Mouse (Mus musculus): ENCODE measurements around the gene Sphk2. TPM values are rescaled to one million over a fixed set of nuclear protein-coding genes. Genes with fewer than 3 reads are reported as not detected.

Gene Sphk2
- polyA plus RNA-seq (2014; fragmentation: Illumina TruSeq; extraction: RNeasy Lipid Tissue Mini Kit (QIAGEN cat#74804); ENCODE audit: low replicate concordance): 1.3 TPM

DNA sequence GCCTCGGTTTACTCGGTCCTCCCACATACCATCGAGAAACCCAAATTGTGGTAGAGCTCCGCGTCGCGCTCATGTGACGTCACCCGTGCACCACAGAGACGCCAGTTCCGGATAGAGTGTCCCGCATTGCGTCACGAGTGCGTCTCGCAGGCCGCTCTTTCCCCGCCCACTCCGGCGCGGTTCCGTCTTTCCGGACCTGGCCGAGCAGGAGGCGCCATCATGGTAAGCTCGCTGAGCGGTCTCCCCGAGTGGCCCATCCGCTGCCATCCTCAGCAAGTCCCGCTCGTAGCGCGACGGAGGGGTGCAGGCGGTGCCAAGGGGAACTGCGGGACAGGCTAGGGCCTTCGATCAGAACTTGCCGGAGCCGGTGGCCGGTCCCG is at the start of gene Sphk2:
TSS of gene Sphk2 (minus strand) at position 85 of the 380 bp plus-strand sequence.

DNA sequence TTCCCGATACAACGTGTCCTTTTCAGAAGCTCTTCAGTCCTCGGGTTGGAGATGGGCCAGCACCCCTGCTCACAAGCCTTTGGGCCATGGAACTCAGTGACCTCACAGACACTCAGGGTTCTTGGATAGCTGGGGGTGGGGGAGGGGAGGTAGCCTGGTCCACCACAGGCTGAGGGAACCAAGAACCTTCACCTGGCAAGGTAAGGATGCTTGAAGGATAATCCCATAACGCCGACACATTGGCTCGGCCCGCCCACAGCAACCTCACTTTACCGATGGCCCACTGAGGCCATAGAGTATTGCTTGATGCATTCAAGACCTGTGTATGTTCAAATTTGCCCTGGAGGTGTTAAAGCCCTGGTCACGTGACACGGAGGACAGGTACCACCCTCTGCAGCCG is 7.9 kb upstream of the Sphk2 start, which contains the start of gene Spaca4:
TSS of gene Spaca4 (minus strand) at position 101 of the 400 bp plus-strand sequence.

DNA sequence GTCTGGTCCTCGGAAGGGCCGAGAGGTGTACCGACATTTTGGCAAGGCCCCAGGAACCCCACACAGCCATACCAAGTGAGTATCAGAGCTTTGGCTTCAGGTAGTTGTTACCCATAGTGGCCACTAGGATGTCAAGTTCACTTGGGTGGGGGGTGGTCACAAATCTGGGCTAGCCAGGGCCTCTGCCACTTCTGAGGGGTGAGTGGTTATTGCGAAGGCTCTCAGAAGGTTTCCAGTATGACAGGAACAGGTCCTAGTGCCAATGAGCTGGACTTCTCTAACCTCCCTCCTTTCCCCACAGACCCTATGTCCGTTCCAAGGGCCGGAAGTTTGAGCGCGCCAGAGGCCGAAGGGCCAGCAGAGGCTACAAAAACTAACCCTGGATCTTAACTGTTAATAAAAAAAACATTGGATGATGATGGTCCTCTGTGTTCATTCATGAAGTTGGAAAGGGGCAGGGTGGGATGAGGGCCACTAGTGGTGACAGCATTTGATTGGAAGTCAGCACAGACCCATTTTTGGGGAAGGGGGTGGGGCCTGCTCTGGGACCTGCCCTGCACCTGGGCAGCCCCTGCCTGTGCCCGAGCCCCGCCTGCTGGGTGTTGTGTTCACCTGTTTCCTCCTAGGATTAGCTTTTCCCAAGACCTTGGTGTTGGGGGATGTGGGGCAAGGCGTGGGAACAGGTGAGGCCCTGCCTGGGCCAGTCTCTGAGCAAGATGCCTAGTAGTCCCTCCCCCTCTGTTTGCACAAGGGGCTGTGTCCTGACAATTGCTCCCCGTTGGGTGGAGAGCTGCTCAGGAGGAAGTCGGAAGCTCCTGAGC is 2.8 kb upstream of the Sphk2 start, which contains the start of gene Fam83e:
TSS of gene Fam83e (plus strand) at position 800 of the 821 bp plus-strand sequence.

GRCm38 (mm10) chr7:45715090-45715708 is 2.6 kb downstream of the Sphk2 start, which contains the start of gene Rpl18:
Rpl18 (plus strand) TSS chr7:45715457.

GRCm38 (mm10) chr7:45704730-45705442 is 12.9 kb downstream of the Sphk2 start, which contains the start of gene Dbp:
Dbp (plus strand) TSS chr7:45705088.

GRCm38 (mm10) chr7:45699523-45700141 is 18.2 kb downstream of the Sphk2 start, which contains the start of gene Car11:
Car11 (plus strand) TSS chr7:45699843.

GRCm38 (mm10) chr7:45693921-45694591 is 23.7 kb downstream of the Sphk2 start, which contains the start of gene Sec1:
Sec1 (minus strand) TSS chr7:45694402.

GRCm38 (mm10) chr7:45683396-45684050 is 34.3 kb downstream of the Sphk2 start, which contains the start of gene Ntn5:
Ntn5 (plus strand) TSS chr7:45684022.

DNA sequence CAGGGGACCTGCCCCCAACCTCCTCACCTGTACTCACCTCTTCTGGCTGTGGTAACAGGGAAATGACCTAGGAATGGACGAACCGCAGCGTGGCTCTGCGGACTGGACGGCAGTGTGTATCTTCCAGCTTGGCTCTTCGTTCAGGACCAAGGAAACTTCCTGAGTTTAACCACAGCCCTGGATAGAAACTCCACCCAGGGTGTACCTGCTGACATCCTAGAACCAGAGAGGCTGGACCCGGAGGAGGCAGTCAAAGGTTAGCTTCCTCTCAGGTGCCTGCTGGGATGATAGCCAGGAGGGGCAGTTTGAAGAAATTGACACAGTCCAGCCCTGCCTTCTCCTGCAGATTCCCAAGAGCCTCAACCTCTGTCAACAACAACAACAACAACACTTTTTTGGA is 51.6 kb downstream of the Sphk2 start, which contains the start of gene Fut2:
TSS of gene Fut2 (minus strand) at position 234 of the 400 bp plus-strand sequence.

Other genes starting within 250 kb of the Sphk2 start
- not detected for gene Tulp2, start 236.1 kb downstream of the Sphk2 start, polyA plus RNA-seq (2014; fragmentation: Illumina TruSeq; extraction: RNeasy Lipid Tissue Mini Kit (QIAGEN cat#74804); ENCODE audit: low replicate concordance)
- not detected for gene Gm45808, start 231.2 kb downstream of the Sphk2 start, polyA plus RNA-seq (2014; fragmentation: Illumina TruSeq; extraction: RNeasy Lipid Tissue Mini Kit (QIAGEN cat#74804); ENCODE audit: low replicate concordance)
- 1.6 TPM for gene Dhdh, start 229.2 kb downstream of the Sphk2 start, polyA plus RNA-seq (2014; fragmentation: Illumina TruSeq; extraction: RNeasy Lipid Tissue Mini Kit (QIAGEN cat#74804); ENCODE audit: low replicate concordance)
- gene Nucb1, start 207.6 kb downstream of the Sphk2 start, polyA plus RNA-seq (2014; fragmentation: Illumina TruSeq; extraction: RNeasy Lipid Tissue Mini Kit (QIAGEN cat#74804); ENCODE audit: low replicate concordance): 48.1 TPM
- gene Ppp1r15a, start 191.7 kb downstream of the Sphk2 start, polyA plus RNA-seq (2014; fragmentation: Illumina TruSeq; extraction: RNeasy Lipid Tissue Mini Kit (QIAGEN cat#74804); ENCODE audit: low replicate concordance): 0.59 TPM
- not detected for gene Plekha4, start 191.7 kb downstream of the Sphk2 start, polyA plus RNA-seq (2014; fragmentation: Illumina TruSeq; extraction: RNeasy Lipid Tissue Mini Kit (QIAGEN cat#74804); ENCODE audit: low replicate concordance)
- not detected for gene Hsd17b14, start 163.1 kb downstream of the Sphk2 start, polyA plus RNA-seq (2014; fragmentation: Illumina TruSeq; extraction: RNeasy Lipid Tissue Mini Kit (QIAGEN cat#74804); ENCODE audit: low replicate concordance)
- 0.93 TPM for gene Bcat2, start 147.8 kb downstream of the Sphk2 start, polyA plus RNA-seq (2014; fragmentation: Illumina TruSeq; extraction: RNeasy Lipid Tissue Mini Kit (QIAGEN cat#74804); ENCODE audit: low replicate concordance)
- not detected for gene Fgf21, start 102.5 kb downstream of the Sphk2 start, polyA plus RNA-seq (2014; fragmentation: Illumina TruSeq; extraction: RNeasy Lipid Tissue Mini Kit (QIAGEN cat#74804); ENCODE audit: low replicate concordance)
- not detected for gene Fut1, start 100.7 kb downstream of the Sphk2 start, polyA plus RNA-seq (2014; fragmentation: Illumina TruSeq; extraction: RNeasy Lipid Tissue Mini Kit (QIAGEN cat#74804); ENCODE audit: low replicate concordance)
- not detected for gene Izumo1, start 96.2 kb downstream of the Sphk2 start, polyA plus RNA-seq (2014; fragmentation: Illumina TruSeq; extraction: RNeasy Lipid Tissue Mini Kit (QIAGEN cat#74804); ENCODE audit: low replicate concordance)
- gene Rasip1, start 90.5 kb downstream of the Sphk2 start, polyA plus RNA-seq (2014; fragmentation: Illumina TruSeq; extraction: RNeasy Lipid Tissue Mini Kit (QIAGEN cat#74804); ENCODE audit: low replicate concordance): not detected
- gene Mamstr, start 78.0 kb downstream of the Sphk2 start, polyA plus RNA-seq (2014; fragmentation: Illumina TruSeq; extraction: RNeasy Lipid Tissue Mini Kit (QIAGEN cat#74804); ENCODE audit: low replicate concordance): not detected
- 0.22 TPM for gene Fut2, start 51.6 kb downstream of the Sphk2 start, polyA plus RNA-seq (2014; fragmentation: Illumina TruSeq; extraction: RNeasy Lipid Tissue Mini Kit (QIAGEN cat#74804); ENCODE audit: low replicate concordance)
- gene Ntn5, start 34.0 kb downstream of the Sphk2 start, polyA plus RNA-seq (2014; fragmentation: Illumina TruSeq; extraction: RNeasy Lipid Tissue Mini Kit (QIAGEN cat#74804); ENCODE audit: low replicate concordance): not detected
- not detected for gene Sec1, start 23.6 kb downstream of the Sphk2 start, polyA plus RNA-seq (2014; fragmentation: Illumina TruSeq; extraction: RNeasy Lipid Tissue Mini Kit (QIAGEN cat#74804); ENCODE audit: low replicate concordance)
- not detected for gene Car11, start 18.2 kb downstream of the Sphk2 start, polyA plus RNA-seq (2014; fragmentation: Illumina TruSeq; extraction: RNeasy Lipid Tissue Mini Kit (QIAGEN cat#74804); ENCODE audit: low replicate concordance)
- gene Dbp, start 12.9 kb downstream of the Sphk2 start, polyA plus RNA-seq (2014; fragmentation: Illumina TruSeq; extraction: RNeasy Lipid Tissue Mini Kit (QIAGEN cat#74804); ENCODE audit: low replicate concordance): 3.8 TPM
- 1.6 TPM for gene Rpl18, start 2.5 kb downstream of the Sphk2 start, polyA plus RNA-seq (2014; fragmentation: Illumina TruSeq; extraction: RNeasy Lipid Tissue Mini Kit (QIAGEN cat#74804); ENCODE audit: low replicate concordance)
- 3.8 TPM for gene Fam83e, start 3.2 kb upstream of the Sphk2 start, polyA plus RNA-seq (2014; fragmentation: Illumina TruSeq; extraction: RNeasy Lipid Tissue Mini Kit (QIAGEN cat#74804); ENCODE audit: low replicate concordance)
- gene Spaca4, start 7.8 kb upstream of the Sphk2 start, polyA plus RNA-seq (2014; fragmentation: Illumina TruSeq; extraction: RNeasy Lipid Tissue Mini Kit (QIAGEN cat#74804); ENCODE audit: low replicate concordance): not detected
- gene Lmtk3, start 65.7 kb upstream of the Sphk2 start, polyA plus RNA-seq (2014; fragmentation: Illumina TruSeq; extraction: RNeasy Lipid Tissue Mini Kit (QIAGEN cat#74804); ENCODE audit: low replicate concordance): not detected
- gene Sult2b1, start 66.7 kb upstream of the Sphk2 start, polyA plus RNA-seq (2014; fragmentation: Illumina TruSeq; extraction: RNeasy Lipid Tissue Mini Kit (QIAGEN cat#74804); ENCODE audit: low replicate concordance): 5.5 TPM
- gene Cyth2, start 96.6 kb upstream of the Sphk2 start, polyA plus RNA-seq (2014; fragmentation: Illumina TruSeq; extraction: RNeasy Lipid Tissue Mini Kit (QIAGEN cat#74804); ENCODE audit: low replicate concordance): 10.0 TPM
- not detected for gene Kcnj14, start 106.8 kb upstream of the Sphk2 start, polyA plus RNA-seq (2014; fragmentation: Illumina TruSeq; extraction: RNeasy Lipid Tissue Mini Kit (QIAGEN cat#74804); ENCODE audit: low replicate concordance)
- not detected for gene Grwd1, start 112.9 kb upstream of the Sphk2 start, polyA plus RNA-seq (2014; fragmentation: Illumina TruSeq; extraction: RNeasy Lipid Tissue Mini Kit (QIAGEN cat#74804); ENCODE audit: low replicate concordance)
- 87.2 TPM for gene Kdelr1, start 154.8 kb upstream of the Sphk2 start, polyA plus RNA-seq (2014; fragmentation: Illumina TruSeq; extraction: RNeasy Lipid Tissue Mini Kit (QIAGEN cat#74804); ENCODE audit: low replicate concordance)
- not detected for gene Grin2d, start 160.4 kb upstream of the Sphk2 start, polyA plus RNA-seq (2014; fragmentation: Illumina TruSeq; extraction: RNeasy Lipid Tissue Mini Kit (QIAGEN cat#74804); ENCODE audit: low replicate concordance)
- not detected for gene Syngr4, start 178.7 kb upstream of the Sphk2 start, polyA plus RNA-seq (2014; fragmentation: Illumina TruSeq; extraction: RNeasy Lipid Tissue Mini Kit (QIAGEN cat#74804); ENCODE audit: low replicate concordance)
- gene Tmem143, start 178.9 kb upstream of the Sphk2 start, polyA plus RNA-seq (2014; fragmentation: Illumina TruSeq; extraction: RNeasy Lipid Tissue Mini Kit (QIAGEN cat#74804); ENCODE audit: low replicate concordance): 0.22 TPM
- not detected for gene Emp3, start 203.4 kb upstream of the Sphk2 start, polyA plus RNA-seq (2014; fragmentation: Illumina TruSeq; extraction: RNeasy Lipid Tissue Mini Kit (QIAGEN cat#74804); ENCODE audit: low replicate concordance)
- 2.7 TPM for gene Ccdc114, start 206.1 kb upstream of the Sphk2 start, polyA plus RNA-seq (2014; fragmentation: Illumina TruSeq; extraction: RNeasy Lipid Tissue Mini Kit (QIAGEN cat#74804); ENCODE audit: low replicate concordance)

Data from small intestine, adult 10 weeks (tissue).